Mouse (Mus musculus) hindbrain, embryonic 13.5 days (tissue): ENCODE measurements at regions not wholly inside any gene's neighbourhood (a gene's known extent, or its start where the extent isn't known, plus 50 kb on each side); places are given as distances from the start of the nearest gene placed in this dataset.

ENCODE experiments used
- ATAC-seq: fragments of 200-750 bp; cut with Nextera tagmentation; 2 replicates; pipeline ENCODE4 v1.8.0; 2017; ENCODE audit warnings: moderate TSS enrichment; ENCODE audit not compliant: low FRiP score
- H3K27ac ChIP-seq: fragments of 300-500 bp; sonication (generic); 2 replicates; pipeline ENCODE4 v1.5.1; 2015; ENCODE audit warnings: inconsistent platforms, mild to moderate bottlenecking, moderate library complexity
- H3K27me3 ChIP-seq: fragments of 300-500 bp; sonication (generic); 2 replicates; pipeline ENCODE4 v1.6.1; 2015; ENCODE audit warnings: mild to moderate bottlenecking, inconsistent platforms
- H3K36me3 ChIP-seq: fragments of 300-500 bp; sonication (generic); 2 replicates; pipeline ENCODE4 v1.6.1; 2015; ENCODE audit warnings: mild to moderate bottlenecking, inconsistent platforms
- H3K4me1 ChIP-seq: fragments of 300-500 bp; sonication (generic); replicated peaks from 2 replicates; pipeline ENCODE4 v1.6.1; 2015; ENCODE audit warnings: inconsistent platforms
- H3K4me2 ChIP-seq: fragments of 300-500 bp; sonication (generic); 2 replicates; pipeline ENCODE4 v1.6.1; 2015; ENCODE audit warnings: inconsistent platforms, mild to moderate bottlenecking, moderate library complexity
- H3K4me3 ChIP-seq: fragments of 300-500 bp; sonication (generic); 2 replicates; pipeline ENCODE4 v1.5.1; 2015; ENCODE audit warnings: mild to moderate bottlenecking, inconsistent platforms
- H3K9ac ChIP-seq: fragments of 300-500 bp; sonication (generic); 2 replicates; pipeline ENCODE4 v1.6.1; 2015; ENCODE audit warnings: mild to moderate bottlenecking, inconsistent platforms
- H3K9me3 ChIP-seq: fragments of 300-500 bp; sonication (generic); 2 replicates; pipeline ENCODE4 v1.6.1; 2016; ENCODE audit warnings: inconsistent platforms
- WGBS: fragments of 180-500 bp; shearing (Covaris S2); methylation state at CpG from one replicate; pipeline ENCODE4 v1.1.7; 2015; 5-methylcytosine and 5-hydroxymethylcytosine counted together

GRCm38 (mm10) chr5:111810079-111810808 is 76.5 kb downstream of the Gm26897 start:
- no peak overlapping the region for H3K4me2 ChIP-seq
- 0 out of 2 replicates have a peak, but pooled peaks cover 3% of the 10 kb centered on the region for H3K27me3 ChIP-seq
- H3K9me3 ChIP-seq: no peaks in the 10 kb centered on the region
- no peak for ATAC-seq
- H3K36me3 ChIP-seq: no peaks in the 10 kb centered on the region
- H3K4me1 ChIP-seq: peaks cover 38% of the 10 kb centered on the region
- no peak overlapping the region for H3K4me3 ChIP-seq
- WGBS: 38% methylated on average over 7 of the region's 7 CpGs
- no peak overlapping the region for H3K9ac ChIP-seq
- H3K27ac ChIP-seq: no peak overlapping the region

GRCm38 (mm10) chr5:111812581-111812980 is 78.9 kb downstream of the Gm26897 start:
- WGBS: 37% methylated on average over 7 of the region's 7 CpGs

GRCm38 (mm10) chr5:111813090-111813753 is 79.5 kb downstream of the Gm26897 start:
- WGBS: 70% methylated on average over 6 of the region's 6 CpGs
- ATAC-seq: 0 out of 2 replicates have a peak, but pooled peaks have one; percentile 64
- H3K9ac ChIP-seq: no peak overlapping the region

More at GRCm38 (mm10) chr5:111812581-111812980, 78.9 kb downstream of the Gm26897 start:
- Histone ChIP-seq H3K9me3 (no peaks in the 10 kb centered on the region), H3K36me3 (no peaks in the 10 kb centered on the region), H3K27me3 (peaks cover 12% of the 10 kb centered on the region; the same call in 1 of the 2 replicates), H3K4me1 (peaks cover 30% of the 10 kb centered on the region), H3K27ac (no peak overlapping the region), H3K4me3 (no peak overlapping the region), H3K4me2 (no peak overlapping the region), H3K9ac (no peak overlapping the region)
- ATAC-seq: peak; percentile 43; the same call in 1 of the 2 replicates

GRCm38 (mm10) chr5:111814893-111815760 is 81.4 kb downstream of the Gm26897 start:
- no peak for ATAC-seq
- H3K9me3 ChIP-seq: no peaks in the 10 kb centered on the region
- no peak overlapping the region for H3K4me3 ChIP-seq
- WGBS: 90% methylated on average over 20 of the region's 20 CpGs
- H3K4me1 ChIP-seq: peaks cover 25% of the 10 kb centered on the region
- no peak overlapping the region for H3K27ac ChIP-seq
- H3K27me3 ChIP-seq: peaks cover 13% of the 10 kb centered on the region; the same call in 1 of the 2 replicates
- no peak overlapping the region for H3K9ac ChIP-seq
- no peak overlapping the region for H3K4me2 ChIP-seq
- H3K36me3 ChIP-seq: no peaks in the 10 kb centered on the region

More at GRCm38 (mm10) chr5:111813090-111813753, 79.5 kb downstream of the Gm26897 start:
- H3K4me3 ChIP-seq: no peak overlapping the region
- no peaks in the 10 kb centered on the region for H3K9me3 ChIP-seq
- peaks cover 30% of the 10 kb centered on the region for H3K4me1 ChIP-seq
- H3K27ac ChIP-seq: no peak overlapping the region
- H3K27me3 ChIP-seq: peaks cover 12% of the 10 kb centered on the region; the same call in 1 of the 2 replicates
- no peaks in the 10 kb centered on the region for H3K36me3 ChIP-seq
- H3K4me2 ChIP-seq: no peak overlapping the region

- H3K4me3 ChIP-seq: no peak overlapping the region
- ATAC-seq: no peak
- H3K27me3 ChIP-seq: peaks cover 21% of the 10 kb centered on the region; the same call in 1 of the 2 replicates
- H3K9me3 ChIP-seq: no peaks in the 10 kb centered on the region
- 84% methylated on average over 9 of the region's 9 CpGs for WGBS
- no peak overlapping the region for H3K27ac ChIP-seq
- H3K4me1 ChIP-seq: peaks cover 10% of the 10 kb centered on the region
- H3K4me2 ChIP-seq: no peak overlapping the region
- no peaks in the 10 kb centered on the region for H3K36me3 ChIP-seq
- no peak overlapping the region for H3K9ac ChIP-seq
These were observed 87.2 kb downstream of the Gm26897 start for GRCm38 (mm10) chr5:111820963-111821362.

GRCm38 (mm10) chr5:111822882-111823281 is 89.2 kb downstream of the Gm26897 start:
- Histone ChIP-seq H3K4me2 (no peak overlapping the region), H3K27me3 (0 out of 2 replicates have a peak, but pooled peaks cover 12% of the 10 kb centered on the region), H3K9me3 (no peaks in the 10 kb centered on the region), H3K27ac (no peak overlapping the region), H3K4me1 (peaks cover 10% of the 10 kb centered on the region), H3K4me3 (no peak overlapping the region), H3K9ac (no peak overlapping the region), H3K36me3 (no peaks in the 10 kb centered on the region)
- no peak for ATAC-seq

GRCm38 (mm10) chr5:111823420-111823819 is 89.7 kb downstream of the Gm26897 start:
- H3K27ac ChIP-seq: no peak overlapping the region
- no peak overlapping the region for H3K9ac ChIP-seq
- H3K4me2 ChIP-seq: no peak overlapping the region
- peaks cover 10% of the 10 kb centered on the region for H3K4me1 ChIP-seq
- 46% methylated on average over 4 of the region's 4 CpGs for WGBS
- H3K36me3 ChIP-seq: no peaks in the 10 kb centered on the region
- H3K4me3 ChIP-seq: no peak overlapping the region
- H3K9me3 ChIP-seq: no peaks in the 10 kb centered on the region
- H3K27me3 ChIP-seq: 0 out of 2 replicates have a peak, but pooled peaks cover 12% of the 10 kb centered on the region
- no peak for ATAC-seq

GRCm38 (mm10) chr5:111823842-111824241 is 90.1 kb downstream of the Gm26897 start:
- Histone ChIP-seq H3K36me3 (no peaks in the 10 kb centered on the region), H3K9me3 (no peaks in the 10 kb centered on the region), H3K4me2 (no peak overlapping the region), H3K9ac (no peak overlapping the region), H3K27ac (no peak overlapping the region), H3K27me3 (0 out of 2 replicates have a peak, but pooled peaks cover 12% of the 10 kb centered on the region), H3K4me3 (no peak overlapping the region), H3K4me1 (peaks cover 10% of the 10 kb centered on the region)
- 49% methylated on average over 5 of the region's 5 CpGs for WGBS
- ATAC-seq: no peak

GRCm38 (mm10) chr5:111824600-111825130 is 90.9 kb downstream of the Gm26897 start:
- Histone ChIP-seq H3K4me3 (no peak overlapping the region), H3K4me2 (no peak overlapping the region), H3K9ac (no peak overlapping the region), H3K27ac (no peak overlapping the region), H3K27me3 (0 out of 2 replicates have a peak, but pooled peaks cover 12% of the 10 kb centered on the region), H3K36me3 (no peaks in the 10 kb centered on the region), H3K9me3 (no peaks in the 10 kb centered on the region), H3K4me1 (peaks cover 10% of the 10 kb centered on the region)
- 73% methylated on average over 4 of the region's 4 CpGs for WGBS
- ATAC-seq: no peak

GRCm38 (mm10) chr5:111829891-111830290 is 96.2 kb downstream of the Gm26897 start:
- Histone ChIP-seq H3K4me2 (no peak overlapping the region), H3K4me3 (no peak overlapping the region), H3K36me3 (no peaks in the 10 kb centered on the region), H3K4me1 (no peaks in the 10 kb centered on the region), H3K9me3 (no peaks in the 10 kb centered on the region), H3K27me3 (peaks cover 5% of the 10 kb centered on the region), H3K27ac (no peak overlapping the region), H3K9ac (no peak overlapping the region)
- no peak for ATAC-seq
- 73% methylated on average over 6 of the region's 6 CpGs for WGBS

GRCm38 (mm10) chr5:111835737-111836667 is 102.3 kb downstream of the Gm26897 start:
- WGBS: 34% methylated on average over 17 of the region's 17 CpGs
- H3K27ac ChIP-seq: peak overlapping the region; percentile 83

More at GRCm38 (mm10) chr5:111835737-111836667, 102.3 kb downstream of the Gm26897 start:
- Histone ChIP-seq H3K4me1 (peaks cover 21% of the 10 kb centered on the region), H3K9me3 (no peaks in the 10 kb centered on the region), H3K36me3 (no peaks in the 10 kb centered on the region), H3K27me3 (peaks cover 20% of the 10 kb centered on the region), H3K4me3 (no peak overlapping the region), H3K9ac (0 out of 2 replicates have a peak overlapping the region, but pooled peaks have one; percentile 26), H3K4me2 (peak overlapping the region; percentile 25)
- peak; percentile 23; the same call in 1 of the 2 replicates for ATAC-seq
